Mouse (Mus musculus): ENCODE results near the gene BC048671. TPM values are rescaled to one million over a fixed set of nuclear protein-coding genes. Genes with fewer than 3 reads are reported as not detected.

The BC048671 gene
- polyA plus RNA-seq, 1 experiment from 2014 or later = not detected

Other genes with a start within 250 kb of the BC048671 start
- not detected in 2 replicates for gene Vmn1r49, start 222.7 kb upstream of the BC048671 start, polyA plus RNA-seq (2015; fragmentation: Nextera tagmentation; extraction: Ambion mirVana)
- gene Vmn1r50, start 199.8 kb upstream of the BC048671 start, polyA plus RNA-seq (2015; fragmentation: Nextera tagmentation; extraction: Ambion mirVana) = not detected in 2 replicates
- not detected in 2 replicates for gene Vmn1r51, start 178.6 kb upstream of the BC048671 start, polyA plus RNA-seq (2015; fragmentation: Nextera tagmentation; extraction: Ambion mirVana)
- not detected in 2 replicates for gene Vmn1r52, start 126.4 kb upstream of the BC048671 start, polyA plus RNA-seq (2015; fragmentation: Nextera tagmentation; extraction: Ambion mirVana)
- gene V1ra8, start 98.4 kb upstream of the BC048671 start, polyA plus RNA-seq (2015; fragmentation: Nextera tagmentation; extraction: Ambion mirVana) = not detected in 2 replicates
- 0.18 TPM in 1 of 2 replicates, not detected in the other for gene Vmn1r53, start 76.8 kb upstream of the BC048671 start, polyA plus RNA-seq (2015; fragmentation: Nextera tagmentation; extraction: Ambion mirVana)
- not detected in 2 replicates for gene Vmn1r54, start 54.9 kb upstream of the BC048671 start, polyA plus RNA-seq (2015; fragmentation: Nextera tagmentation; extraction: Ambion mirVana)
- 0.75 TPM in 1 of 2 replicates, not detected in the other for gene Chst13, start 24.0 kb downstream of the BC048671 start, polyA plus RNA-seq (2015; fragmentation: Nextera tagmentation; extraction: Ambion mirVana)
- gene Uroc1, start 32.1 kb downstream of the BC048671 start, polyA plus RNA-seq (2015; fragmentation: Nextera tagmentation; extraction: Ambion mirVana) = 0.08 and 0.32 TPM in 2 replicates
- 5.4 and 5.5 TPM in 2 replicates for gene Zxdc, start 68.3 kb downstream of the BC048671 start, polyA plus RNA-seq (2015; fragmentation: Nextera tagmentation; extraction: Ambion mirVana)
- 0.05 and 0.28 TPM in 2 replicates for gene Cfap100, start 127.6 kb downstream of the BC048671 start, polyA plus RNA-seq (2015; fragmentation: Nextera tagmentation; extraction: Ambion mirVana)
- 5.8 and 7.9 TPM in 2 replicates for gene Klf15, start 161.4 kb downstream of the BC048671 start, polyA plus RNA-seq (2015; fragmentation: Nextera tagmentation; extraction: Ambion mirVana)
- 1.1 and 1.5 TPM in 2 replicates for gene Aldh1l1, start 185.2 kb downstream of the BC048671 start, polyA plus RNA-seq (2015; fragmentation: Nextera tagmentation; extraction: Ambion mirVana)

Data from heart, embryonic 13.5 days (tissue).